Mouse (Mus musculus) liver, adult 2 months (tissue): ENCODE data around the gene Dixdc1.

Source experiments
- CTCF ChIP-seq: fragments of 200-500 bp; IDR thresholded peaks from 2 replicates; pipeline ENCODE4 v1.5.1; 2011; ENCODE audit warnings: low read depth, low read length, control low read depth
- POLR2A ChIP-seq: fragments of 200-500 bp; IDR thresholded peaks from 2 replicates; pipeline ENCODE4 v1.6.1; 2011; ENCODE audit warnings: low read length, control low read depth; ENCODE audit not compliant: insufficient read depth; ENCODE audit errors: extremely low read depth

DNA sequence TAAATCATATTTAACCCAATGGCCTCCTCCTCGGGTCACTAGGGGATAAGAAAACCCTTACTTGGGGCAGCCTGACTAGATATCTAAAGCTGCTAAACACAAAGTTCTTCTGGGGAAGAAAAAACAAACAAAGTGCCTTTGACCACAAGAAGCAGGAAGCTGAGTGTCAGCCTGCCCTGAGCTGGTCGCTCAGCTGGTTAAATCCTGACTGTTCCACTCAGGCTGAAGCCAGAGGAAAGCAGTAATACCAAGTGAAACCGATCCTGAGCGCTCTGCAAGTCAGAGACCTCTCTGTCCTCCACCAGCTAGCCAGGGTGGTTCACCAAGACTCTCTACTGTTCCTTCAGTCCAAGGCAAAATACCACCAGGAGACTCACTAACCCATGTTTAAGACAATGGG lies 9.7 kb downstream of the Dixdc1 start:
- TF ChIP-seq POLR2A (no peak), CTCF (no peak)
